ENCODE assay signal across 8 mouse cellular contexts in the genomic region with DNA sequence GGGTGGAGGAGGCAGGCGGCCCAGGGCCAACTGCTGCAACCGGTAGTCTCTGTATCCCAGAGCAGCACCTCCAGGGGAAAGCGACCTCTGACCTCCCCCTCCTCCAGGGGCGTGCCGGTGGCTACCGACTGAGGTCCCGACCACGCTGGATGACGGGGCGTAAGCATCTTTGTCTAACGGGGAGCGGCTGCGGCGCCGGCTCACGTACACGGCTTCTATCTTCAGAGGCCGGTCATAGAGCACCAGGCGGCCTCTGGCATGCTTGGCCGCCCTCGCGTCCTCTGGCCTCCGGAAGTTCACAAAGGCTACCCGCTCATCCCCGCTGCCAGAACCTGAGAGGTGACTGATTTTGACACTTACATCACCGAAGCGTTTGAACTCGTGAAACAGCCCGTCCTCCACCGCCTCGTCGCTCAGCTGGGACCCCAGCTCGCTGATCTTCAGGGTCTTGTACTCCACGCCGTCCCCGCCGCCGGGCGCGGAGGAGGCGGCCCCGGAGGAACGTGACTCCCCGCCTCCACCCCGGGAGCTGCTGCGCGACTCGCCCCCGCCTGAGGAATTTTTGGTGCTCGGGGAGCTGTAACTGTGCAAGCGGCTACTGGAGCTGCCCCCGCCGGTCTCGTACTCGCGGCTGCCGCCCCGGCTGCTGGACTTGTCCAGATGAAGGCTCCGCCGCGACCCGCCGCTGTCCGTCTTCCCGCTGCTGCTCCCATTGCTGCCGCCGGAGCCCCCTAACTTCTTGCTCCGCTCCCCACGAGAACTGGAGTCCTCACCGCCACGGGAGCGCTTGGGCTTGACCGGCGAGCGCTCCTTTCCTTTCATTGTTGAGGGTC. TPM values are rescaled to one million over a fixed set of nuclear protein-coding genes. Genes with fewer than 3 reads are reported as not detected.
DNase-seq lines count a peak whose midpoint lies in the region; ATAC-seq and TF ChIP-seq lines count a peak whose summit lies in the region.

No protein-coding gene starts in this region.

- peaks cover 46% of the 10 kb centered on the region for H3K36me3 ChIP-seq in embryonic facial prominence, embryonic 10.5 days (replicated peaks)
- peaks cover 13% of the 10 kb centered on the region for H3K36me3 ChIP-seq in neural tube, embryonic 12.5 days

- H3K27me3 ChIP-seq in embryonic facial prominence, embryonic 10.5 days (replicated peaks; ENCODE audit: low read depth, poor library complexity, severe bottlenecking) = no peaks in the 10 kb centered on the region
- no peaks in the 10 kb centered on the region for H3K27me3 ChIP-seq in neural tube, embryonic 12.5 days (replicated peaks)

- H3K4me1 ChIP-seq in lung, adult 2 months (ENCODE audit: control insufficient read depth, insufficient read depth, low read length) = peaks cover 15% of the 10 kb centered on the region
- H3K4me1 ChIP-seq in embryonic facial prominence, embryonic 10.5 days = peaks cover 42% of the 10 kb centered on the region
- peaks cover 23% of the 10 kb centered on the region for H3K4me1 ChIP-seq in neural tube, embryonic 12.5 days

- H3K9ac ChIP-seq in neural tube, embryonic 12.5 days = peak overlapping the region; percentile 88

- TF ChIP-seq POLR2A in lung, adult 2 months (IDR thresholded peaks at IDR 0.05; ENCODE audit: borderline replicate concordance, extremely low read depth, low read depth, low read length) = no peak

- no peak for TF ChIP-seq CTCF in lung, adult 2 months (IDR thresholded peaks at IDR 0.05; ENCODE audit: insufficient read depth, low read length)

- ATAC-seq in neural tube, embryonic 12.5 days (ENCODE audit: low FRiP score, low read depth) = peak; percentile 5

- peak overlapping the region; percentile 98 for H3K4me2 ChIP-seq in neural tube, embryonic 12.5 days (replicated peaks)

- peak overlapping the region; percentile 96 for H3K27ac ChIP-seq in embryonic facial prominence, embryonic 10.5 days (replicated peaks)
- peak overlapping the region; percentile 75 for H3K27ac ChIP-seq in neural tube, embryonic 12.5 days

- WGBS in lung, adult 2 months = under 1% methylated on average over 75 of the region's 75 CpGs
- WGBS in embryonic facial prominence, embryonic 10.5 days = under 1% methylated on average over 75 of the region's 75 CpGs
- under 1% methylated on average over 75 of the region's 75 CpGs for WGBS in neural tube, embryonic 12.5 days

- no peak for DNase-seq in lung, adult 2 months
- no peak for DNase-seq in lung, postnatal 14 days
- DNase-seq in embryonic facial prominence, embryonic 10.5 days (ENCODE audit: low spot score) = peak; percentile 72
- peak; percentile 59 to 62 for DNase-seq in heart, adult 18-20 months
- DNase-seq in kidney, adult 8-10 months = peak; percentile 71 to 74
- peak; percentile 65 for DNase-seq in liver
- DNase-seq in thymus, postnatal 14 days = peak; percentile 65

- H3K9me3 ChIP-seq in embryonic facial prominence, embryonic 10.5 days = no peaks in the 10 kb centered on the region
- H3K9me3 ChIP-seq in neural tube, embryonic 12.5 days = no peaks in the 10 kb centered on the region

- H3K4me3 ChIP-seq in lung, adult 2 months (replicated peaks; ENCODE audit: extremely low read depth, low read depth, low read length) = peak overlapping the region; percentile 92
- H3K4me3 ChIP-seq in embryonic facial prominence, embryonic 10.5 days = peak overlapping the region; percentile 78
- peak overlapping the region; percentile 96 for H3K4me3 ChIP-seq in neural tube, embryonic 12.5 days

RNA-seq across cellular contexts. Expression of gene Rbm15, which starts 1.1 kb away (rescaled TPM):
- polyA plus RNA-seq in lung, adult 2 months (2012; rRNA removed) = 5.4 and 6.0 TPM in 2 replicates
- 21.0 and 21.6 TPM in 2 replicates for polyA plus RNA-seq in embryonic facial prominence, embryonic 10.5 days (2016; fragmentation: Nextera tagmentation; extraction: Ambion mirVana)
- total RNA-seq in heart, adult 18-20 months (2021) = 10 to 100 TPM; 21.7 to 24.6 TPM
- polyA plus RNA-seq in neural tube, embryonic 12.5 days (2016; fragmentation: Nextera tagmentation; extraction: Ambion mirVana) = 10.3 and 14.1 TPM in 2 replicates

RNA-seq across cellular contexts. Expression of gene Slc16a4, which starts 41.3 kb away (rescaled TPM):
- polyA plus RNA-seq in lung, adult 2 months (2012; rRNA removed) = 0.19 and 0.44 TPM in 2 replicates
- polyA plus RNA-seq in embryonic facial prominence, embryonic 10.5 days (2016; fragmentation: Nextera tagmentation; extraction: Ambion mirVana) = 2.1 and 2.5 TPM in 2 replicates
- under 1 TPM; 0.50 to 0.51 TPM for total RNA-seq in heart, adult 18-20 months (2021)
- polyA plus RNA-seq in neural tube, embryonic 12.5 days (2016; fragmentation: Nextera tagmentation; extraction: Ambion mirVana) = 2.1 and 2.6 TPM in 2 replicates

RNA-seq across cellular contexts. Expression of gene Lamtor5, which starts 53.7 kb away (rescaled TPM):
- polyA plus RNA-seq in lung, adult 2 months (2012; rRNA removed) = 85.9 and 111 TPM in 2 replicates
- polyA plus RNA-seq in embryonic facial prominence, embryonic 10.5 days (2016; fragmentation: Nextera tagmentation; extraction: Ambion mirVana) = 187 and 191 TPM in 2 replicates
- total RNA-seq in heart, adult 18-20 months (2021) = 10 to 100 TPM; 64.6 to 70.8 TPM
- polyA plus RNA-seq in neural tube, embryonic 12.5 days (2016; fragmentation: Nextera tagmentation; extraction: Ambion mirVana) = 182 and 190 TPM in 2 replicates

Comparison
In these comparisons a context has a peak if more than half of its experiments do, and no peak if none do; other contexts are left out.
1. DNase-seq: peak in embryonic facial prominence, embryonic 10.5 days (single experiment), heart, adult 18-20 months (2 of 2), kidney, adult 8-10 months (2 of 2), liver (single experiment) and thymus, postnatal 14 days (single experiment); none in lung, adult 2 months (single experiment) and lung, postnatal 14 days (single experiment).
2. Peak in every context shown above with its lines, with median percentiles within 50 percentile points of each other: H3K4me3 ChIP-seq.